Mouse (Mus musculus): ENCODE data around the gene 6430531B16Rik.
A peak's percentile ranks its signal among the peaks of the same experiment; 100 is the strongest.

The 6430531B16Rik gene

GRCm38 (mm10) chr7:139978278-139978892 lies at the start of gene 6430531B16Rik:
6430531B16Rik (minus strand) TSS chr7:139978755.
- DNase-seq: peak; percentile 84

DNA sequence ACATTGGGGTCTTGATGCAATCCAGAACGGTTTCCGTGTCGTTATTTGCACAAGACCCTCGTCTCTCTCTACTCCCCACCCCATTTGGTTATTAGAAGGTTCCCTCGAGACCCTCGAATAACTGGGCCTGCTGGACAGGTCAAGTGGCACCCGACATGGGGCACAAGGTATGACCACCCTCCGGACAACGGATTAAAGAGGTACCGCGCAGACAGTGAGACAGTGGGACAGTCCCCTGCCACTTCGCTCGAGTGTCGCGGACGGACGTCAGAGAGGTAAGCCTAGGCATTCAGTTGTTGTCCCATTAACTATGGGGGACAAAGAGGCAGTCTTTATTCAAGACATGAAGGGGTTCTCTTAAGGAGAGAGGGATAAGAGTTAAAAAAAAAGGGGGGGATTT lies 32.8 kb upstream of the 6430531B16Rik start:
- DNase-seq: no peak

- no peak for DNase-seq
Measured at GRCm38 (mm10) chr7:140007781-140008180, 29.2 kb upstream of the 6430531B16Rik start.

GRCm38 (mm10) chr7:140006861-140007611 lies 28.5 kb upstream of the 6430531B16Rik start:
- DNase-seq: no peak

- no peak for DNase-seq
Measured at GRCm38 (mm10) chr7:140004666-140005065, 26.1 kb upstream of the 6430531B16Rik start.

GRCm38 (mm10) chr7:140001086-140001740 lies 22.7 kb upstream of the 6430531B16Rik start:
- DNase-seq: no peak

GRCm38 (mm10) chr7:139998691-139999350 lies 20.3 kb upstream of the 6430531B16Rik start:
- DNase-seq: no peak

- peak; percentile 36 for DNase-seq
Measured at GRCm38 (mm10) chr7:139994676-139995075, 16.1 kb upstream of the 6430531B16Rik start.

GRCm38 (mm10) chr7:139994202-139994601 lies 15.6 kb upstream of the 6430531B16Rik start:
- DNase-seq: no peak

- no peak for DNase-seq
Measured at GRCm38 (mm10) chr7:139993532-139993931, 15.0 kb upstream of the 6430531B16Rik start.

DNA sequence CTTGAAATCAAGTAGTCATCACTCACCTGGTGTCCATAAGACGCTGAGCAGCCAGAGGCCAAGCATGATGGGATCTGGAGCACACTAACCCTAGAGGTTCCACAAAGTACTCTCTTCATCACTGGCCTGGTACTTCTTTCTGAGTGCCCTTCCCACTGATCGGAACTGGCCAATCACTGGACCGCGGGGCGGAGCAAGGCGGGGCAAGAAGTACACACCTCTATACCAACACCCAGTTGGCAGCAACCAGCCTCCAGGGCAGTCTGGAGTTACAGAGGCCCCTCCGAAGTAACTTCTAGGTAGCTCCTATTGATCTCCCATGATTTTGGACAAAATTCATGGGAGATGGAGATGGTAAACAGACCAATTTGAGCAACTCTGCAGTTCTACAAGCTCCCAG lies 13.9 kb upstream of the 6430531B16Rik start, which contains the start of gene Adam8:
TSS of gene Adam8 (minus strand) at position 157 of the 400 bp plus-strand sequence.
- DNase-seq: no peak

- no peak for DNase-seq
Measured at GRCm38 (mm10) chr7:139990864-139991394, 12.4 kb upstream of the 6430531B16Rik start.

- no peak for DNase-seq
Measured at GRCm38 (mm10) chr7:139988272-139988671, 9.7 kb upstream of the 6430531B16Rik start.

DNA sequence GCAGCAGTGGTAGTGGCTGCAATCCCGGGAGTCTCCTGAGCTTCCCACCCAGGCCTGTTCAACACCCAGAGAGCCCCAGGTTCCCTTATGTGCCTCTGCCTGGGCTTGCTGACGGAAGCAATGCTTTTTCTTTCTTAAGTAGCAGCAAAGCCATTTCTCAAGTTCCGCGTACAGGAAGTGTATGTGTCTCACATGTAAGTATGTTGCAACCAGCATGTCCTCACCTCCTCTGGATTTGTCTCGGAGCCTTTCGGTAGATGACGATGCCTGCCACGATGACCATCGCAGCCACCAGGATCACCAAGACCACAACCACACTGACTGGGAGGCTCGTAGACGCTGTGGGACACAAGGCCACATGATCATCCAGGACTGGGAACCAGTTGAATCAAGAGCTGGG lies 6.0 kb upstream of the 6430531B16Rik start:
- no peak for DNase-seq

DNA sequence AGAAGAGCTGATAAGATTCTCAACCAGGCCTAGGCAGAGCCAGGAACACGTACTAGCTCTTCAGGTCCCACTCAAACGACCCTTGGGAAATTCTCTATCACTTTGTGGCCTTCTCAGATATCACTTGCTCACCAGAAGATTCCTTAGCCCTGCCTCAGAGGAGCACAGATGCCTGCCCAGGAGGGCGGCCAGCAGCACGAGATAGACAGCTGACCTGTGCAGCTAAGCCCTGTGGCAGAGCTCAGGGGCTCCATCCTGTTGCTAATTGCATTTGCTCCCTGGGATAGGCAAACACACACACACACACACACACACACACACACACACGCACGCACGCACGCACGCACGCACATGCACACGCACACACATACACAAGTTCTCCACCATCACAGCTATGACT lies 3.5 kb upstream of the 6430531B16Rik start:
- DNase-seq: no peak

DNA sequence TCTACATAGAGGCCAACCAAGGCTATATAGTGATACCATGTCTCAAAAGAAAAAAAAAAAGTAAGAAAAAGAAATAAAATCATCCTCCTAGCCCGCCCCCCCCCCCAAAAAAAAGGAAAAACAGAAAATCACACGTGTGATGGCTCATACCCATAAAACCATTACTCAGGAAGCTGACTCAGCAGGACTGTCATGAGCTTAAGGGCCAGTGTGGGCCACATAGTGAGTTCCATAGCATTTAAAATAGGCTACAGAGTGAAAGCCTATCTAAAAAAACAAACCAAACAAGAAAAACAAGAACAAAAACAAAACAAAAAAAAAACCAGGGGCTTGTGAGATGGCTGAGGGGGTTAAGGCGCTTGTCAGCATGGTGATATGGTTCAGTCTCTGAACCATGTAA lies 2.2 kb upstream of the 6430531B16Rik start:
- DNase-seq: no peak

DNA sequence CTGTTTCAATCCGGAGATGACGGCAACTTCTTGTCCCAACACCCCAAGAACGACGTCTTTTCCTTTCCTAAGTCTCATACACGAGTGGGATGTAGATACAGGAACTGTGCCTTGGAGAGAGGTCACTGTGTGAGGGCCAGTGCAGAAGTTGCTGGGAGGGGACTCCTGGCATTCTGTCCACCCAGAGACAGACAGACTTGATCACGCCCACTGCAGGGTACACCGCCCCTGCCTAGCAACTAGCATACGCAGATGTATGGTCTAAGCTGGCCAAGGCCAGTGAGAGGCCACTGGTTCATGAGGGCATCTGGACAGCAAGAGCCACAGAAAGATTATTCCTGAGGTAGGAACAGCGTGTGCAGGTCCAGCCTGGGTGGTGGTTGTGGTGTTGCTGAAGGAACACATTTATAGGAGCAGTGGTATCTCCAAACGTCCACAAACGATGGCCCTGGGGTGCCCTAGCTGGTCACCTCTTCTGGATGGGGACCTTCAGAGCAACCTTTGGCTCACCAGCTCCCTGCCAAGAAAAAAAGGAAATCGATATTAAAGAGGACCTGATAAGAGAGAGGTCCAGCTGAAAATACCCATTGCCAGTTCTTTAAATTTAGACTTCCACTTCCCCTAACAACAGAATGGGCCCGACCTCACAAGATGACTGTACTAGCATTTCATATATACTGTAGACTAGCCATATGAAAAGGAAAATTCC lies 610 bp upstream of the 6430531B16Rik start:
- DNase-seq: peak; percentile 29

DNA sequence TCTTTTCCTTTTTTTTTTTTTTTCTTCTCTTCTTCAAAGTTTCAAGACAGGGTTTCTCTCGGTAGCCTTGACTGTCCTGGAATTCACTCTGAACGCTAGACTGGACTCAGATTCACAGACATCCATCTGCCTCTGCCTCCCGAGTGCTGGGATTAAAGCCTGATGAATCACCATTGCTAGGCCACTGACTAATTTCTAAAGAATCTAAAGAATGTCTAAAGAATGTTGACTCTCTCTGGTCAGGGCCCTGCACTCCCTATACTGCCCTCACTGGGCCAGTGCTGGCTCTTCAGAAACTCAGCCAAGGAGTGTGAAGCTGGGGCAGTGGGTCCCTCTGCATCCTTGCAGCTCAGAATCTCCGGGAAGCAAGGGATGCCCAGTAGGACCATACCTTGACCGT lies 3.1 kb downstream of the 6430531B16Rik start:
- DNase-seq: no peak

GRCm38 (mm10) chr7:139974307-139974706 lies 4.2 kb downstream of the 6430531B16Rik start:
- DNase-seq: no peak

DNA sequence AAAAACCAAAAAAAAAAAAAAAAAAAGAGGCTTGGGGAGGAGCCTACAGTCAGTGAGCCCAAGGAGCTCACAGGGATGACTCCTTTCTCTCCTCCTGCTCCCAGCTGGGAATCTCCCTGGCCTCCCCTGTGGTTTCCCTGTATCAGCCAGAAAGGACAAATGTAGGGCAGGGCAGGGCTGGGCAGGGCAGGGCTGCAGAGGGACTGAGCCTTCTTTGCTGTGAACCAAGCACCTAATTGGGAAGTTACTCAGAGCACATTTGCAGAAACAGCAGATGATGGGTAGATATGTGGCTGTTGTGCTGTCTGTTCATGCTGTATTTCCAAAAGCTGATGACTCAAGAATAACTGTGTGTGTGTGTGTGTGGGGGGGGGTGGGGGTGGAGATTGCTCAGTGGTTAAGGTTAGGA lies 5.6 kb downstream of the 6430531B16Rik start:
- DNase-seq: no peak

DNA sequence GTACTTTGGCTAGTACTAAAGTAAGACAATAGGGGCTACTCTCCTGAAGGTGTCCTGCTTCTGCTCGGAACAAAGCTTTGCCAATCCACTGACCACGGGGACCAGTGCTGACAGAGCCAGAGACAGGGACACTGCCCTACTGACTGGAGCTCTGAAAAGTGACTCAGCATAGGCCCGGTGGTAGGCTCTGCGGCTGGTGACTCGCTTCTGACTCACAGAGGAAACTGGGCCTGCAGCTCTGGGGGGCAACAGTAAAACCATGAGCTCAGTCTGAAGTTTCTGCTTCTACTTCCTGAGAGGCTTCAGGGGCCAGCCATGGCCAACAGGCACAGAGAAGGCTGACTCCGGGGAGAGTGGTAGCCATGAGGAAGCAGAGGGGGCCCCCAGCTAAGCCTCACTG lies 7.1 kb downstream of the 6430531B16Rik start:
- no peak for DNase-seq

DNA sequence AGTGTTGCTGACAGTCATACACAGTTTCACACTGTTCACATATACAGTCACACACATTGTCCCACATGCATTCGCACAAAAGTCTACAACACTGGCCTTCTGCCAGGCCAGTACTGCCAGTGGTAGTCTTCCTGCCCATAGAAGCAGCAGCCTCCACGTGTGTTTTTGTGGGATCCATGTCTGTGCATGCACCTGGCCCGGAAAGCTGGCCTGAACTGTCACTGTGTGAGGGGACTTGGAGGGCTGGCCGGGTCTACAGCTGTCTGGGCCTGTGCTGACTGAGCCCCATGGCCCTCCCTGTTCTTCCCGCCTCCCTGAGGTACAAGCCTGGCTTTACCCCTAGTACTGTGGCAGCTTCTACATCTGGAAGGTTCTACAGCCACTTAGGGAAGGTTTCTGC lies 7.6 kb downstream of the 6430531B16Rik start:
- DNase-seq: no peak
